Comparison of ENCODE assay signal across 17 mouse cellular contexts in the genomic region with DNA sequence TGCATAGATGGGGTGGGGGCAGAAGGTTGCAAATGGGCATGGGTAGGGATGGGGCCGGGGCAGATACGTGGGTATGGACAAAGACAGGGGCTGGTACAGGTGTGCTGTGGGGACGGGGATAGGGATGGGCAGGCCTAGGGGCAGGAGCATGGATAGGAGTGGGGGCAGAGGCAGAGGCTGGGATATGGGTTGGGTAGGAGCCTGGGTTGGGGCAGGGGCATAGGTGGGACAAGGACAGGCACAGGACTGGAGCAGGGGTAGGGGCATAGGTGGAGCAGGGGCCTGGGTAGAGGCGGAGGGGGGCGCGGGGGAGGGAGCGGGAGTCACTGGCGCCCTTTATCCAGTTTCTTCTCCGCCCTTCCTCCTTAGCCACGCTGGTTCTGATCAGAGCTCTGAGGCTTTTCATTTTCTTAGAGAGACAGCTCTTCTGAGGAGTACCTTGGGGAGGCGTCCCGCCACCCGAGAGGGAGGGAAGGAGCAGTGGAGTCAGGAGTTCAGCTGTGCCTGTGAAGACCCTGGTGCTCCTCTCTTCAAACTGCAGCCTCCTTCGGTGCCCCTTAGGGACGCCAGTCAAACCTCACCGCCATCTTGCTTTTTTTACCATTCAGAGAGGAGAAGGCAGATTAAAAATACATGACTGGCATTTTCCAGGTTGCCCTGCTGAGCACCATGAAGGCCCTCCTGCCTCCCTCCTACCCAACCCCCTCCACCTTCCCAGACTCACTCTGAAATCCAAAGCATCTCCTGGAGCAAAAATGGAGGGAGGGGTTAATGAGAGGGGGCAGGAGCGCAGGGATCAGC. TPM values are rescaled to one million over a fixed set of nuclear protein-coding genes. Genes with fewer than 3 reads are reported as not detected.
A peak's percentile ranks its signal among the peaks of the same experiment; 100 is the strongest.
DNase-seq lines count a peak whose midpoint lies in the region; ATAC-seq and TF ChIP-seq lines count a peak whose summit lies in the region.
"Had no signal": no experiment of that assay in that cellular context is flagged by ENCODE, and none has a peak within 500 bp of the region (broad histone marks: within the 10 kb centered on the region; RNA-seq: fewer than 3 reads in every experiment).

No protein-coding gene starts in this region.

- H3K4me1 ChIP-seq in ES-E14 (ENCODE audit: control insufficient read depth in 2 of 2, insufficient read depth in 2 of 2, low read length in 2 of 2, poor library complexity in 1 of 2), result peaks cover 4 to 13% of the 10 kb centered on the region in 2 experiments; a peak in 2 of 4 replicates
- H3K4me1 ChIP-seq in embryonic facial prominence, embryonic 14.5 days (ENCODE audit: control insufficient read depth, insufficient read depth, low read length), result peaks cover 7% of the 10 kb centered on the region; the same call in 1 of the 2 replicates
- peaks cover 48% of the 10 kb centered on the region for H3K4me1 ChIP-seq in hindbrain, embryonic 12.5 days
- H3K4me1 ChIP-seq in midbrain, embryonic 10.5 days, result peaks cover 48% of the 10 kb centered on the region

- ATAC-seq in embryonic facial prominence, embryonic 14.5 days (ENCODE audit: low read depth), result 0 out of 2 replicates have a peak, but pooled peaks have one; percentile 56
- ATAC-seq in hindbrain, embryonic 12.5 days (ENCODE audit: low FRiP score), result 0 out of 2 replicates have a peak, but pooled peaks have one; percentile 30
- no peak for ATAC-seq in erythroblast, adult 5-6 weeks (replicated peaks; ENCODE audit: low FRiP score, poor library complexity, severe bottlenecking)

- no peaks in the 10 kb centered on the region for H3K9me3 ChIP-seq in ES-E14 (ENCODE audit: control insufficient read depth, insufficient read depth, low read depth, low read length)
- H3K9me3 ChIP-seq in embryonic facial prominence, embryonic 14.5 days (ENCODE audit: control insufficient read depth, low read length), result no peaks in the 10 kb centered on the region
- H3K9me3 ChIP-seq in hindbrain, embryonic 12.5 days (replicated peaks), result no peaks in the 10 kb centered on the region
- peaks cover 7% of the 10 kb centered on the region; the same call in 1 of the 2 replicates for H3K9me3 ChIP-seq in midbrain, embryonic 10.5 days (replicated peaks)

- H3K9ac ChIP-seq in ES-E14 (ENCODE audit: insufficient read depth, low read depth, low read length, poor library complexity, severe bottlenecking), result peak overlapping the region; percentile 69
- no peak overlapping the region for H3K9ac ChIP-seq in embryonic facial prominence, embryonic 14.5 days (ENCODE audit: low read depth, low read length)
- 0 out of 2 replicates have a peak overlapping the region, but pooled peaks have one; percentile 18 for H3K9ac ChIP-seq in hindbrain, embryonic 12.5 days

- peak overlapping the region; percentile 41 to 46 for H3K4me3 ChIP-seq in ES-E14 (ENCODE audit: insufficient read depth in 1 of 2, low read depth in 1 of 2, low read length in 2 of 2, poor library complexity in 1 of 2, severe bottlenecking in 1 of 2)
- H3K4me3 ChIP-seq in embryonic facial prominence, embryonic 14.5 days (ENCODE audit: low read depth, low read length), result no peak overlapping the region
- H3K4me3 ChIP-seq in hindbrain, embryonic 12.5 days, result no peak overlapping the region
- peak overlapping the region; percentile 28 for H3K4me3 ChIP-seq in midbrain, embryonic 10.5 days

- H3K27me3 ChIP-seq in embryonic facial prominence, embryonic 14.5 days (replicated peaks; ENCODE audit: control insufficient read depth, insufficient read depth, low read length), result no peaks in the 10 kb centered on the region
- H3K27me3 ChIP-seq in hindbrain, embryonic 12.5 days, result 0 out of 2 replicates have a peak, but pooled peaks cover 7% of the 10 kb centered on the region
- peaks cover 15% of the 10 kb centered on the region for H3K27me3 ChIP-seq in midbrain, embryonic 10.5 days (ENCODE audit: low read depth, poor library complexity, severe bottlenecking)

- no peak overlapping the region for H3K4me2 ChIP-seq in embryonic facial prominence, embryonic 14.5 days (ENCODE audit: low read depth, low read length)
- no peak overlapping the region; the same call in 1 of the 2 replicates for H3K4me2 ChIP-seq in hindbrain, embryonic 12.5 days (replicated peaks)

- WGBS in embryonic facial prominence, embryonic 14.5 days, result 40% methylated on average over 15 of the region's 17 CpGs
- WGBS in hindbrain, embryonic 12.5 days, result 57% methylated on average over 17 of the region's 17 CpGs
- WGBS in midbrain, embryonic 10.5 days, result 60% methylated on average over 17 of the region's 17 CpGs

- H3K36me3 ChIP-seq in ES-E14 (ENCODE audit: control insufficient read depth, insufficient read depth, low read length, poor library complexity, severe bottlenecking), result no peaks in the 10 kb centered on the region
- H3K36me3 ChIP-seq in embryonic facial prominence, embryonic 14.5 days (ENCODE audit: control insufficient read depth, insufficient read depth, low read length), result no peaks in the 10 kb centered on the region
- no peaks in the 10 kb centered on the region for H3K36me3 ChIP-seq in hindbrain, embryonic 12.5 days
- no peaks in the 10 kb centered on the region for H3K36me3 ChIP-seq in midbrain, embryonic 10.5 days

- in situ Hi-C loops in ES-E14 (cut with MboI; ENCODE audit: low sequenced_read_pairs in 2 of 2, unreplicated experiment in 2 of 2), result no loop called here

- no peak for DNase-seq in ES-E14 (ENCODE audit: low read depth, low spot score)
- DNase-seq in embryonic facial prominence, embryonic 14.5 days (ENCODE audit: low spot score), result no peak
- DNase-seq in midbrain, embryonic 10.5 days (ENCODE audit: low spot score), result no peak
- DNase-seq in layer of hippocampus, adult 11-12 months (ENCODE audit: low spot score), result no peak
- no peak for DNase-seq in Muller cell, postnatal 12 days (ENCODE audit: inconsistent ontology term)
- DNase-seq in kidney, postnatal 25 days, result no peak
- DNase-seq: adrenal gland, postnatal 14 days; kidney, adult 18-20 months; lung, adult 18-20 months had no signal

- H3K27ac ChIP-seq in ES-E14 (ENCODE audit: insufficient read depth, low read depth, low read length, poor library complexity, severe bottlenecking), result no peak overlapping the region
- H3K27ac ChIP-seq in embryonic facial prominence, embryonic 14.5 days (replicated peaks; ENCODE audit: low read depth, low read length), result 0 out of 2 replicates have a peak overlapping the region, but pooled peaks have one; percentile 16
- peak overlapping the region; percentile 72 for H3K27ac ChIP-seq in hindbrain, embryonic 12.5 days
- peak overlapping the region; percentile 85 for H3K27ac ChIP-seq in midbrain, embryonic 10.5 days (replicated peaks)
- H3K27ac ChIP-seq: macrophage had no signal

TF ChIP-seq in ES-E14, 5 proteins besides CTCF, POLR2A, EP300 and RAD21:
- no peak for TF ChIP-seq ZNF384 (IDR thresholded peaks at IDR 0.05; ENCODE audit: low read depth, low read length)
- no peak for TF ChIP-seq ZC3H11A (IDR thresholded peaks at IDR 0.05; ENCODE audit: borderline replicate concordance, low read depth, low read length)
- no peak for TF ChIP-seq CHD2 (IDR thresholded peaks at IDR 0.05; ENCODE audit: low read depth, low read length)
- no peak for TF ChIP-seq MAFK (IDR thresholded peaks at IDR 0.05; ENCODE audit: insufficient read depth, low read depth, low read length)
- no peak for TF ChIP-seq HCFC1 (IDR thresholded peaks at IDR 0.05; ENCODE audit: borderline replicate concordance, insufficient read depth, low read length)
TF ChIP-seq in ES-E14: peak in this region for 0.

RNA-seq across cellular contexts. Expression of gene Gm11733, which starts 7.4 kb away (rescaled TPM):
- not detected in 2 replicates for total RNA-seq in ES-E14 (2012; rRNA removed)
- polyA plus RNA-seq in embryonic facial prominence, embryonic 14.5 days (2014; fragmentation: Nextera tagmentation; extraction: Ambion mirVana), result 0.08 and 0.10 TPM in 2 replicates
- polyA plus RNA-seq in hindbrain, embryonic 12.5 days (2016; fragmentation: Nextera tagmentation; extraction: Ambion mirVana), result not detected in 2 replicates
- polyA plus RNA-seq in midbrain, embryonic 10.5 days (2016; fragmentation: Nextera tagmentation; extraction: Ambion mirVana), result 0.06 TPM in 1 of 2 replicates, not detected in the other
- not detected in 2 replicates for total RNA-seq in erythroblast, adult 5-6 weeks (2015; ENCODE audit: low replicate concordance)
- not detected in 2 replicates for total RNA-seq in erythroblast, adult 5-6 weeks (2017; ENCODE audit: low replicate concordance)
- total RNA-seq: adrenal gland, postnatal 14 days; common myeloid progenitor, adult 5-6 weeks; gastrocnemius, postnatal 4 days; left cerebral cortex, postnatal 25 days had no signal
- polyA plus RNA-seq: heart, postnatal 0 days; macrophage; spleen, adult 2 months had no signal

Comparison
In these comparisons a context has a peak if more than half of its experiments do, and no peak if none do; other contexts are left out.
1. H3K4me3 ChIP-seq: peak in ES-E14 (2 of 2) and midbrain, embryonic 10.5 days (single experiment); none in embryonic facial prominence, embryonic 14.5 days (single experiment) and hindbrain, embryonic 12.5 days (single experiment).